Mouse (Mus musculus) megakaryocyte, embryonic 14.5 days (primary cell): ENCODE results near the gene Rsrc1.
"Not testable (repeated sequence)": the region's sequence is repeated elsewhere in the genome, so short reads cannot be mapped to it uniquely, and the experiment has no call there.

Experiments
- FLI1 ChIP-seq: IDR thresholded peaks from 2 replicates; pipeline ENCODE4 v1.6.1; 2012; ENCODE audit warnings: low read length, inconsistent platforms, mixed read lengths
- GATA1 ChIP-seq: IDR thresholded peaks from 3 replicates; pipeline ENCODE4 v1.6.1; 2012; ENCODE audit warnings: mixed read lengths, low read length, inconsistent platforms, borderline replicate concordance

DNA sequence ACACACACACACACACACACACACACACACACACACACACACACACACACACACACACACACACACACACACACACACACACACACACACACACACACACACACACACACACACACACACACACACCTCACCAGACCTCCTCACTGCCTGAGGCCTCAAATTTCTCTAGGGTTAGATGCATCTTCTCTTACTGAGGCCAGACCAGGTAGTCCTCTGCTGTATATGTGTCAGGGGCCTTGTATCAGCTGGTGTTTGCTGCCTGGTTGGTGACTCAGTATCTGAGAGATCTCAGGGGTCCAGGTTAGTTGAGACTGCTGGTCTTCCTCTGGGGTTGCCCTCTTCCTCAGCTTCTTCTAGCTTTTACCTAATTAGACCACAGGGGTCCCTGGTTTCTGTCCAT, 92.5 kb downstream of the Rsrc1 start:
- TF ChIP-seq GATA1, FLI1: not testable (repeated sequence)
